Mouse (Mus musculus) kidney, postnatal 0 days (tissue): ENCODE measurements around the gene Emcn. TPM values are rescaled to one million over a fixed set of nuclear protein-coding genes. Genes with fewer than 3 reads are reported as not detected.

Experiments used
- ATAC-seq: fragments of 200-750 bp; cut with Nextera tagmentation; replicated peaks from 2 replicates; pipeline ENCODE4 v1.8.0; 2017; ENCODE audit warnings: low read depth, moderate number of reproducible peaks, moderate TSS enrichment, moderate library complexity; ENCODE audit not compliant: low FRiP score
- DNase-seq: peaks from one replicate; pipeline ENCODE4 v3.0.0-alpha.2; 2016; ENCODE audit warnings: low spot score
- H3K27ac ChIP-seq: fragments of 300-500 bp; sonication (generic); 2 replicates; pipeline ENCODE4 v1.5.1; 2014; ENCODE audit warnings: mild to moderate bottlenecking
- H3K27me3 ChIP-seq: fragments of 300-500 bp; sonication (generic); 2 replicates; pipeline ENCODE4 v1.6.1; 2014; ENCODE audit warnings: low read length, mixed read lengths; ENCODE audit not compliant: insufficient read depth
- H3K36me3 ChIP-seq: fragments of 300-500 bp; sonication (generic); 2 replicates; pipeline ENCODE4 v1.6.1; 2014; ENCODE audit warnings: low read length, mixed read lengths; ENCODE audit not compliant: insufficient read depth
- H3K4me1 ChIP-seq: fragments of 300-500 bp; sonication (generic); replicated peaks from 2 replicates; pipeline ENCODE4 v1.6.1; 2014; ENCODE audit warnings: antibody characterized with exemption, low read length, mixed read lengths; ENCODE audit not compliant: insufficient read depth
- H3K4me2 ChIP-seq: fragments of 300-500 bp; sonication (generic); 2 replicates; pipeline ENCODE4 v1.6.1; 2014; ENCODE audit warnings: mild to moderate bottlenecking, low read length, moderate library complexity, mixed read lengths
- H3K4me3 ChIP-seq: fragments of 300-500 bp; sonication (generic); replicated peaks from 2 replicates; pipeline ENCODE4 v1.5.1; 2014; ENCODE audit warnings: low read depth, low read length
- H3K9ac ChIP-seq: fragments of 300-500 bp; sonication (generic); 2 replicates; pipeline ENCODE4 v1.6.1; 2014; ENCODE audit warnings: low read depth, low read length
- H3K9me3 ChIP-seq: fragments of 300-500 bp; sonication (generic); replicated peaks from 2 replicates; pipeline ENCODE4 v1.6.1; 2016; ENCODE audit warnings: low read length, inconsistent platforms, mixed read lengths
- CTCF ChIP-seq: IDR thresholded peaks from 2 replicates; pipeline ENCODE4 v1.5.1; 2016; ENCODE audit warnings: antibody characterized with exemption, low read depth, mild to moderate bottlenecking, moderate library complexity
- WGBS: fragments of 180-500 bp; shearing (Covaris S2); extraction: QIAGEN DNeasy Blood & Tissue Kit; methylation state at CpG from one replicate; pipeline ENCODE4 v1.1.7; 2014; 5-methylcytosine and 5-hydroxymethylcytosine counted together
- polyA plus RNA-seq: library from polyadenylated mRNA; unstranded; fragments of >200 nt; fragmentation: Nextera tagmentation; extraction: Ambion mirVana; gene quantifications from 2 replicates; pipeline ENCODE4 v1.2.1, GENCODE M21; 2015

Gene Emcn
- polyA plus RNA-seq, 1 experiment from 2014 or later, result 136 TPM

DNA sequence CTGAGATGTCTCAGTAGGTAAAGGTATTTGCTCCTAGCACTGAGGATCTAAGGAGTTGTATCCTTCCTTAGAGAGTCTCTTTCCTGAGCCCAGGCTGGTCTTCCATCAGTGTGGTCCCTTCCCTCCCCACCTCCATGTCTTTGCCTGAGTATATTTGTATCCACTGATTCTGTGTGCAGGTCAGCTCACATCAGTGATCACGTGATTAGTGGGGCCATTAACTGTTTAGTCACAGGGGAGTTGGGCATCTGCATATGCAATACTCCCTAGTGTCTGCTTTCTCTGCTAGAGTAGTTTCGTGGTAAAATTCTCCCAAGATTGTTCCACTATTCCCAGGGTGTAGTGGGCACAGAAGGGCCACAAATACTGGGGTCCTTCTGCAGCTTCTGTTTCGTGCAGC is 28.3 kb upstream of the Emcn start:
- H3K36me3 ChIP-seq, result no peaks in the 10 kb centered on the region
- WGBS, result 55% methylated on average over 3 of the region's 3 CpGs
- no peaks in the 10 kb centered on the region for H3K4me1 ChIP-seq
- H3K4me2 ChIP-seq, result no peak overlapping the region
- H3K9ac ChIP-seq, result no peak overlapping the region
- ATAC-seq, result no peak
- no peak for TF ChIP-seq CTCF
- H3K27ac ChIP-seq, result no peak overlapping the region
- no peak overlapping the region for H3K4me3 ChIP-seq
- H3K9me3 ChIP-seq, result no peaks in the 10 kb centered on the region
- H3K27me3 ChIP-seq, result no peaks in the 10 kb centered on the region
- no peak for DNase-seq

GRCm38 (mm10) chr3:137313775-137314362 is 27.0 kb upstream of the Emcn start:
- no peaks in the 10 kb centered on the region for H3K9me3 ChIP-seq
- H3K36me3 ChIP-seq, result no peaks in the 10 kb centered on the region
- no peak overlapping the region for H3K9ac ChIP-seq
- H3K27ac ChIP-seq, result no peak overlapping the region
- DNase-seq (no peak), ATAC-seq (no peak)
- H3K4me2 ChIP-seq, result no peak overlapping the region
- H3K4me3 ChIP-seq, result no peak overlapping the region
- 98% methylated on average over 2 of the region's 2 CpGs for WGBS
- H3K4me1 ChIP-seq, result no peaks in the 10 kb centered on the region
- no peaks in the 10 kb centered on the region for H3K27me3 ChIP-seq
- no peak for TF ChIP-seq CTCF

DNA sequence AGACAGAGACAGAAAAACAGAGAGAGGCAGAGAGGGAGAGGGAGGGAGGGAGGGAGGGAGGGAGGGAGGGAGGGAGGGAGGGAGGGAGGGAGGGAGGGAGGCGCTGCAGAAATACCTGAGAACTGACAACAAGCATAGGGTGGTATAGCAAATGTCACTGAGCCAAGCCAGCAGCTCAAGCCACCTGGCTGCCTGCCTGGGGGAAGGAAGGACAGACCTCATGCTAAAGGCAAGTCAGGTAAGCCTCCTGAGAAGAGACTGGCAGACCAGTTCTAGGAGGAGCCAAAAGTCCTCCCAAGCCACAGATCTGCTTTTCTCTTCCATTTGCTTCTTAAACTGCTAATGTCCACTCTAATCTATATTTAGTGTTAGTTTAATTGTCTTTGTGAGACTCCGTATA is 22.5 kb upstream of the Emcn start:
- no peak overlapping the region for H3K9ac ChIP-seq
- no peak for ATAC-seq
- 98% methylated on average over 2 of the region's 2 CpGs for WGBS

GRCm38 (mm10) chr3:137319950-137320349 is 20.9 kb upstream of the Emcn start:
- no peaks in the 10 kb centered on the region for H3K27me3 ChIP-seq

More for the DNA sequence above, 22.5 kb upstream of the Emcn start:
- no peak for DNase-seq
- H3K27ac ChIP-seq, result no peak overlapping the region
- no peaks in the 10 kb centered on the region for H3K36me3 ChIP-seq
- H3K4me3 ChIP-seq, result no peak overlapping the region
- no peak for TF ChIP-seq CTCF
- H3K4me2 ChIP-seq, result no peak overlapping the region
- no peaks in the 10 kb centered on the region for H3K4me1 ChIP-seq
- H3K27me3 ChIP-seq, result no peaks in the 10 kb centered on the region
- H3K9me3 ChIP-seq, result no peaks in the 10 kb centered on the region

DNA sequence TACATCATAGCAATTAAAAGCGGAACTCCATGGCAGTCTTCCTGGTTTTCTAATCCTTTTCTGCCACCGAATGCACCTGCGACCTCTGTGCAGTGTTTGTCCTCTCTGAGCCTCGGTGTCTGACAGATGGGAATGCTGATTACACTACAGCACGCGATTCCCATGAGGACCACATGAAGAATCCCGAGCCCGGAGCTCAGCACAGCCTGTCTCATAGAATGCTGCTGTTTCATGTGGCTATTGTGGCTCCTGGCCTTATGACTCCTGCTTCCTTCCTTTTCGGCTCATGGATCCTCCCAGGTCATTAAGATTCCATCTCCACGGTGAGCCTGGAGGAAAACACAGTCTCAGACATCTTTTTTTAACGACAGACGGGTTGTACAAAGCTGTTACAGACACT is 18.6 kb upstream of the Emcn start:
- no peak for TF ChIP-seq CTCF

More at GRCm38 (mm10) chr3:137319950-137320349, 20.9 kb upstream of the Emcn start:
- Histone ChIP-seq H3K4me3 (no peak overlapping the region), H3K4me2 (no peak overlapping the region), H3K9me3 (no peaks in the 10 kb centered on the region), H3K27ac (no peak overlapping the region), H3K4me1 (no peaks in the 10 kb centered on the region), H3K9ac (no peak overlapping the region), H3K36me3 (no peaks in the 10 kb centered on the region)
- 71% methylated on average over 1 of the region's 1 CpGs for WGBS
- no peak for TF ChIP-seq CTCF
- DNase-seq (no peak), ATAC-seq (no peak)

DNA sequence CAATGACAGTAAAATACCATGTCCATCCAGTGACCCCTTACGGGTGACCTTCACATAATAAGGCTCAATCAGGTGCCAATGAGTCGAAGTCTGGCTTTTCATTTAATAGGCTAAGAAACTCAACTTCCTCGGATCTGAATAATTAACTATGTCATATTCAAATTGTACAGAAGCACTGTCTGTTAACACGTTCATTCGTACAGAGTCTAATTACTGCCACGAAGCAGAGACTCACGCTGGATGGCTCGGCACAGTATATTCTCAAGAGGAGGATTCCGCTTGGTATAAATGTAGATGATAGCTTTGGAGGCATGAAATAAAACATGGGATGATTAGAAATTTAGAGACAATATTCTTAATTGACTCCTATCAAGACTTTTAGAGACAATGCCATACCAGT is 11.0 kb upstream of the Emcn start:
- no peak for DNase-seq
- no peaks in the 10 kb centered on the region for H3K9me3 ChIP-seq
- no peak for TF ChIP-seq CTCF
- H3K27me3 ChIP-seq, result no peaks in the 10 kb centered on the region
- ATAC-seq, result no peak
- no peaks in the 10 kb centered on the region for H3K4me1 ChIP-seq
- H3K36me3 ChIP-seq, result no peaks in the 10 kb centered on the region
- H3K9ac ChIP-seq, result no peak overlapping the region
- no peak overlapping the region for H3K4me3 ChIP-seq
- no peak overlapping the region for H3K27ac ChIP-seq
- no peak overlapping the region for H3K4me2 ChIP-seq
- 84% methylated on average over 9 of the region's 9 CpGs for WGBS

More for the DNA sequence above, 18.6 kb upstream of the Emcn start:
- no peak for ATAC-seq
- Histone ChIP-seq H3K9ac (no peak overlapping the region), H3K27ac (no peak overlapping the region), H3K4me3 (no peak overlapping the region), H3K4me1 (no peaks in the 10 kb centered on the region), H3K27me3 (no peaks in the 10 kb centered on the region), H3K36me3 (no peaks in the 10 kb centered on the region), H3K4me2 (no peak overlapping the region), H3K9me3 (no peaks in the 10 kb centered on the region)
- WGBS, result 44% methylated on average over 12 of the region's 12 CpGs
- DNase-seq, result peak; percentile 62

- H3K27ac ChIP-seq, result peak overlapping the region; percentile 50; the same call in 1 of the 2 replicates
- ATAC-seq, result no peak
- 35% methylated on average over 4 of the region's 4 CpGs for WGBS
- no peak for TF ChIP-seq CTCF
- H3K9me3 ChIP-seq, result no peaks in the 10 kb centered on the region
- H3K4me3 ChIP-seq, result no peak overlapping the region
- H3K36me3 ChIP-seq, result no peaks in the 10 kb centered on the region
- no peak overlapping the region for H3K9ac ChIP-seq
- no peak overlapping the region for H3K4me2 ChIP-seq
- no peak for DNase-seq
- no peaks in the 10 kb centered on the region for H3K4me1 ChIP-seq
- no peaks in the 10 kb centered on the region for H3K27me3 ChIP-seq
Measured at GRCm38 (mm10) chr3:137330950-137331349, 9.9 kb upstream of the Emcn start.
